Mouse (Mus musculus): ENCODE data around the gene Fbxo24.

DNA sequence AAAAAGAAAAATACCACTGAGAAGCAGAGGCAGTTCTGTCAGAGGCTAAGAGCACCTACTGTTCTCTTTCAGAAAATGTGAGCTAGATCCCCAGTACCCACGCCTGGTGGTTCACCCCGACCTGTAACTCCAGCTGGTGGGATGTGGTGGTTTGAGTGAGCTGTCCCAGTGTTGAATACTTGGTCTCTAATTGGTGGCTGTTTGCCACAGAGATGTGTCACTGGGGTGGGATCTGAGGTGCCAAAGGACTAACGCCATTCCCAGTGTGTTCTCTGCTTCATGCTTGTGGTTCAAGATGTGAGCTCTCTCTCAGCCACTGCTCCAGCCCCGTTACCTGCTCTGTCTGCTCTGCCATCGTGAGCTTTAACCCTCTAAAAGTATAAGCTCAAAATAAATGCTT is 38.3 kb downstream of the Fbxo24 start:
- TF ChIP-seq CTCF (IDR thresholded peaks at IDR 0.05; ENCODE audit: low read depth, low read length) = no peak
- TF ChIP-seq POLR2A (IDR thresholded peaks at IDR 0.05; ENCODE audit: borderline replicate concordance, low read depth, low read length) = no peak

Measured in bone marrow macrophage, adult 2 months (primary cell).